Mouse (Mus musculus): Measurements from ENCODE around the gene Spata31d1a. TPM values are rescaled to one million over a fixed set of nuclear protein-coding genes. Genes with fewer than 3 reads are reported as not detected.

Gene Spata31d1a
- total RNA-seq, 2 experiments from 2014 or later = not detected

DNA sequence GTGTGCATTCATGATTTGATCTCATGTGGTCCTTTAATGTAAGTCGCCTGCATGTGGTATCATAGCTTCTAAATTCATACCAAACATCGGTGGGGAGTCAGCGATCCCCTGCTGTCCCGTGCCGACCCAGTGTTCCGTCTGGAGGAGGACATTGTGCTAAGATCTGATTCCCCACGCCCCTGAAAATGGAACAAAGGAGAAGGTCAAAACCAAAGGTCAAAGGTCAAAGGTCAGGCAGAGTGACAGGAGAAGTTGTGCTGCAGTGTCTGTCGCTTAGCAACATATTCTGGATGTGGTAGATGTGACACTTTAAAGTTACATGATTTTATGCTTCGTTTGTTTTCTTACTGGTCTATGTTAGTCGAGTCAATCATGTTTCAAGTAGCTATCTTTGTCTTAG, 18.7 kb downstream of the Spata31d1a start:
- intact Hi-C loops (cut with DNase I) = no loop called here
- DNase-seq = no peak
- TF ChIP-seq CTCF (IDR thresholded peaks at IDR 0.05) = no peak
- H3K4me3 ChIP-seq = no peak overlapping the region
- no peak overlapping the region for H3K27ac ChIP-seq

DNA sequence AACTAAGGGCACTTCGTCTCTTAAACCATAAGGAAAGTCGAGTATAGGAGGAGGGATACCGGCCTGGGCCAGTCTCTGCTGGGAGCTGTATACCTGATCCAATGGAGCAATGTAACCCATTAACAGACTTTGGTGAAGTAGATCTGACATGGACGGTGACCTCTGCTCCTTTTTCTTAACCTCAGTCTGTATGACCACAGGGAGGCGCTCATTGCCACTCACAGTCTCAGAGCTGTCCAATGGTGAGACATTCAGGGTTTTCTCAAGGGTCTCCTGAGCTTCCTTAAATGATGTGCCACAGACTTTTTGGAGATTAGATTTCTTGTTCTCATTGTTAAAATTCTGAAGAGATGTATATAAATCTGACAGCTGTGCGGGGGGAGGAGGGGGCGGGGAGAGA, 19.6 kb downstream of the Spata31d1a start:
- H3K27ac ChIP-seq = no peak overlapping the region
- no peak for TF ChIP-seq CTCF (IDR thresholded peaks at IDR 0.05)
- intact Hi-C loops (cut with DNase I) = no loop called here
- H3K4me3 ChIP-seq = no peak overlapping the region
- no peak for DNase-seq

- intact Hi-C loops (cut with DNase I) = no loop called here
- Histone ChIP-seq H3K27ac (no peak overlapping the region), H3K4me3 (no peak overlapping the region)
- no peak for TF ChIP-seq CTCF (IDR thresholded peaks at IDR 0.05)
- DNase-seq = no peak
These were observed 20.3 kb downstream of the Spata31d1a start for GRCm38 (mm10) chr13:59689843-59690242.

GRCm38 (mm10) chr13:59689313-59689712, 20.8 kb downstream of the Spata31d1a start:
- H3K27ac ChIP-seq = no peak overlapping the region
- no peak overlapping the region for H3K4me3 ChIP-seq
- TF ChIP-seq CTCF (IDR thresholded peaks at IDR 0.05) = no peak
- no peak for DNase-seq
- intact Hi-C loops (cut with DNase I) = no loop called here

DNA sequence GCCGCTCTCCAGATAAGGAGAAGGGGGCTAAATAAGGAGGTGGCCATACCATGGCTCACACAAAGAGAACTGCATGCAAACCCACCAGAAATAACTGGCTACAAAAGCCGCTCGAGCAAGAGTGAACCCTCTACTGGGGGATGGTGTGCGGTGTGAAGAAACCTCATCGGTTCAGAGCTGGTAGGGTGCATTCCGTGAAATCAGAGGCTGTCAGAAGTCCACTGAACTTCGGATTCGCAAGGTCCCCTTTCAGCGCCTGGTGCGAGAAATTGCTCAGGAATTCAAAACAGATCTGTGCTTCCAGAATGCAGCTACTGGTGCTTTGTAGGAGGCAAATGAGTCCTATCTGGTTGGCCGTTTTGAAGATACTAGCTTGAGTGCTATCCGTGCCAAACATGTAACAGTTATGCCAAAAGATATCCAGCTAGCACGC, 21.8 kb downstream of the Spata31d1a start:
- TF ChIP-seq CTCF (IDR thresholded peaks at IDR 0.05) = peak; percentile 53
- intact Hi-C loops (cut with DNase I) = no loop called here
- no peak overlapping the region for H3K27ac ChIP-seq
- DNase-seq = no peak
- peak overlapping the region; percentile 43 for H3K4me3 ChIP-seq

DNA sequence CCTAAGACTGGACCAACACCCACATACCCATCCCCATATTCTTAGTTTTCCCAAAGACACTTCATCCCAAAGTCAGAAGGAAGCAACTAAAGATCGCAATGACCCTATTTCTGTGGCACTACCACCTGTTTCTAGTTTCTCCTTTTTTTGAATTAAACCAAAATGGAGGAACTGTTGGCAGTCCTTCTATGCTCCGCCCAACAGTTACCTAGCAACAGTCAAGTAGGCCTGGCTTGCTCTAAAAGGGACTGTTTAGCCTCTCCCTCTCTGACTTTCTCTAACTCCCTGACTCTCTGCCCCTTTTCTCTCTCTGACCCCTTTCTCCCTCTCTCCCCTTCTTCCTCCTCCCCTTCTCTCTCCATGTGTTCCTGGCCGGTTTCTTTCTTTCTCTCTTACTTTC, 24.9 kb downstream of the Spata31d1a start:
- intact Hi-C loops (cut with DNase I) = no loop called here
- DNase-seq = no peak
- no peak for TF ChIP-seq CTCF (IDR thresholded peaks at IDR 0.05)
- H3K4me3 ChIP-seq = no peak overlapping the region
- H3K27ac ChIP-seq = no peak overlapping the region

- TF ChIP-seq CTCF (IDR thresholded peaks at IDR 0.05) = no peak
- DNase-seq = no peak
- Histone ChIP-seq H3K4me3 (no peak overlapping the region), H3K27ac (no peak overlapping the region)
- intact Hi-C loops (cut with DNase I) = no loop called here
These were observed 27.5 kb downstream of the Spata31d1a start for GRCm38 (mm10) chr13:59682629-59683028.

GRCm38 (mm10) chr13:59679908-59680307, 30.2 kb downstream of the Spata31d1a start:
- intact Hi-C loops (cut with DNase I) = no loop called here
- no peak for TF ChIP-seq CTCF (IDR thresholded peaks at IDR 0.05)
- no peak for DNase-seq
- no peak overlapping the region for H3K27ac ChIP-seq
- H3K4me3 ChIP-seq = no peak overlapping the region

- DNase-seq = no peak
- H3K4me3 ChIP-seq = no peak overlapping the region
- no peak overlapping the region for H3K27ac ChIP-seq
- intact Hi-C loops (cut with DNase I) = no loop called here
- TF ChIP-seq CTCF (IDR thresholded peaks at IDR 0.05) = no peak
These were observed 30.8 kb downstream of the Spata31d1a start for GRCm38 (mm10) chr13:59679306-59679705.

GRCm38 (mm10) chr13:59676316-59677229, 33.6 kb downstream of the Spata31d1a start:
- DNase-seq = no peak
- TF ChIP-seq CTCF (IDR thresholded peaks at IDR 0.05) = no peak
- no peak overlapping the region for H3K27ac ChIP-seq
- intact Hi-C loops (cut with DNase I) = no loop called here
- no peak overlapping the region for H3K4me3 ChIP-seq

DNA sequence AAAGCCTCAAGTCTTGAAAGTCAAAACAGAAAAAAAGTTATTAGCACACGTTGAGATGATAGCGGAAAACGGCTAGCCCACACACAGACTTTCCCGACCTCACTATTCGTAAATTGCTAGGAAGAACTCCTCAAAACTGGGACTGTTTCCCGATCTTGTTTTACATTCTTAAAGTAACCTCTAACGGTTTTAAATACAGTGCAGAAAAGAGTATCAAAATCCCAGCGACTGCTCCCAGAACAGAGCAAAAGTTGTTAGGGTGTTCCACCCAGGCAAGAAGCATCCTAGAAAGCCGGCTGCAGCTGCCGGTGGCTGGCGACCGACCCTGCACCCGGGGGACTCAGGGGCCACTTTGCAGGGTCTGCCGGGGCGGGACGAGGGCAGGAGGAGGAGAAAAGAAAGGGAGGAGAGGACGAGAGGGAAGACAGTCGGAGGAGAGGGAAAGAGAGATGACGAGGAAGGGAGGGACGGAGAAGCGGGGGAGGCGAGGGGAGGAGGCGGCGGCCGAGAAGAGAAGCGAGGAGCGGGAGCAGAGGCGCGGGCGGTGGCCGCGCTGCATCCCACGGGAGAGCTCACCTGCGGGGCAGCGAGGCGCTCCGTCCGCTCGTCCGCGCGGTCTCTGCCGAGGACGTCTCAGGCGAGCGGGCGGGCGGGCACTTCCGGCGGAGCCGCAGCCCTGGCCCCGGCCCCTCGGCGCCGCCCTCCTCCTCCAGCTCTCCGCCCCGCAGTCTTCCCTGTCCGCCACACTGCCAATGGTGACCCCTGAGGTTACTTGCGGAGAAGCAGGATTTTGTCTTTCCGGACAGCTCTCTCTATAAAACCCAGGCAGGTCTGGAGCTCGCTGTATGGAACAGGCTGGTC, 34.7 kb downstream of the Spata31d1a start, which contains the start of gene Golm1:
TSS of gene Golm1 (minus strand) at position 661 of the 861 bp plus-strand sequence.
- Histone ChIP-seq H3K4me3 (peak within 1 kb of the TSS; percentile 90), H3K27ac (peak within 1 kb of the TSS; percentile 82)
- no peak for TF ChIP-seq CTCF (IDR thresholded peaks at IDR 0.05)
- intact Hi-C loops (cut with DNase I) = no loop called here
- peak; percentile 74 for DNase-seq

GRCm38 (mm10) chr13:59674761-59675150, 35.4 kb downstream of the Spata31d1a start:
- Histone ChIP-seq H3K4me3 (peak overlapping the region; percentile 90), H3K27ac (peak overlapping the region; percentile 82; the same call in 1 of the 2 replicates)
- no peak for DNase-seq
- intact Hi-C loops (cut with DNase I) = no loop called here
- no peak for TF ChIP-seq CTCF (IDR thresholded peaks at IDR 0.05)

GRCm38 (mm10) chr13:59674215-59674614, 35.9 kb downstream of the Spata31d1a start:
- intact Hi-C loops (cut with DNase I) = no loop called here
- no peak for TF ChIP-seq CTCF (IDR thresholded peaks at IDR 0.05)
- no peak for DNase-seq
- Histone ChIP-seq H3K27ac (no peak overlapping the region), H3K4me3 (no peak overlapping the region; the same call in 1 of the 2 replicates)
